Mouse (Mus musculus) liver, adult 2 months (tissue): Measurements from ENCODE around the gene Cd109.
A peak's percentile ranks its signal among the peaks of the same experiment; 100 is the strongest.

Experiments used
- CTCF ChIP-seq: fragments of 200-500 bp; IDR thresholded peaks from 2 replicates; pipeline ENCODE4 v1.5.1; 2011; ENCODE audit warnings: low read depth, low read length, control low read depth
- POLR2A ChIP-seq: fragments of 200-500 bp; IDR thresholded peaks from 2 replicates; pipeline ENCODE4 v1.6.1; 2011; ENCODE audit warnings: low read length, control low read depth; ENCODE audit not compliant: insufficient read depth; ENCODE audit errors: extremely low read depth

GRCm38 (mm10) chr9:78601046-78601730 is 14.2 kb upstream of the Cd109 start:
- peak; percentile 40 for TF ChIP-seq CTCF
- no peak for TF ChIP-seq POLR2A
